Mouse (Mus musculus) CD4-positive, CD25-positive, alpha-beta regulatory T cell, adult 2 months (primary cell): ENCODE measurements around the gene 4930578G10Rik.
"Not testable (repeated sequence)": the region's sequence is repeated elsewhere in the genome, so short reads cannot be mapped to it uniquely, and the experiment has no call there.

Experiments used
- DNase-seq: peaks from one replicate; pipeline ENCODE4 v3.0.0-alpha.2; 2012; ENCODE audit warnings: low read depth, low spot score

4930578G10Rik gene

GRCm38 (mm10) chr4:42735245-42735644 is at the start of gene 4930578G10Rik:
Gene 4930578G10Rik, plus strand, starts transcription at chr4:42735545.
- not testable (repeated sequence) for DNase-seq

- not testable (repeated sequence) for DNase-seq
These were observed 21.1 kb downstream of the 4930578G10Rik start, which contains the start of gene Ccl19 for GRCm38 (mm10) chr4:42756477-42756876. Gene Ccl19, minus strand, starts transcription at chr4:42756577.

DNA sequence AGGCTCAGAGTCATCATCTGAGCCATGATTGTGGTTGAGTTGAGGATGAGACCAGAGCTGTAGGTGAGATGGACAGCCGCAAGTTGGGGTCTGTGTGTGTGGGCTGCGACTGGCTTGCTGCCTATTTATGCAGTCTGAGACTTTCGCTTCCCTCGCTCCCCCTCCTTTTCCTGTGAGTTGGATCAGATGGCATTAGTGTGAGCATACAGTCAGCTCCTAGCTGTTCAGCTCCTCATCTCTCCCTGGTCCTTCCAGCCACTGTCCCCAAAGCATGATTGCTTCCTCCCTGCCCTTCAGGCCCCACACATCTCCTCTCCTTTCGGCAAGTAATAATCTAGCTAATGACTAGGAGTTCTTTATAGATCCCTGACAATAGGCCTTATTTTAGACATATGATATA is 38.5 kb downstream of the 4930578G10Rik start, which contains the start of gene Ccl21a:
TSS of gene Ccl21a (minus strand) at position 101 of the 400 bp plus-strand sequence.
- DNase-seq, result not testable (repeated sequence)

DNA sequence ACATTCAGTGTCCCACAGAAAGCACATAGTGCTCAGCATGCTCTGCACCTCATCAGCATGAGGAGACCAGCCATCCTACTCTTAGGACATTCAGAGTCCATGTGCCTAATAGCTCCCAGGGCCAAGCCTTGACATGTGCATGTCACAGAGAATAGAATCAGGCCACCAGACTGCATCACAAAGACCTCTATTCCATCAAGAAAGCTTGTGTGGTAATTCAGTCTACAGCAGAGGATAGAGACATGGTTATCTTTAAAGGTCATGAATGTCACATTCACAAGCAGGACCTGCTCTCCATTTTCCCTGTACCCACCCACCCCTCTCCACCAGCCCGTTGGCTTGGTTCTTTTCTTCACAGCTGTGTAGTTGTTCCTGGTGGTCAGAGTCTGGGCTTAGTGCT is 118.4 kb downstream of the 4930578G10Rik start, which contains the start of gene Fam205a1:
TSS of gene Fam205a1 (minus strand) at position 101 of the 400 bp plus-strand sequence.
- DNase-seq, result not testable (repeated sequence)

- DNase-seq, result not testable (repeated sequence)
These were observed 121.3 kb downstream of the 4930578G10Rik start, which contains the start of gene Gm12394 for GRCm38 (mm10) chr4:42856671-42857070. Gene Gm12394, minus strand, starts transcription at chr4:42856771.

- DNase-seq, result not testable (repeated sequence)
These were observed 125.1 kb downstream of the 4930578G10Rik start for GRCm38 (mm10) chr4:42860483-42860882.

- DNase-seq, result not testable (repeated sequence)
These were observed 128.1 kb downstream of the 4930578G10Rik start for GRCm38 (mm10) chr4:42863487-42863886.

- no peak for DNase-seq
These were observed 132.0 kb downstream of the 4930578G10Rik start for GRCm38 (mm10) chr4:42867390-42867789.

DNA sequence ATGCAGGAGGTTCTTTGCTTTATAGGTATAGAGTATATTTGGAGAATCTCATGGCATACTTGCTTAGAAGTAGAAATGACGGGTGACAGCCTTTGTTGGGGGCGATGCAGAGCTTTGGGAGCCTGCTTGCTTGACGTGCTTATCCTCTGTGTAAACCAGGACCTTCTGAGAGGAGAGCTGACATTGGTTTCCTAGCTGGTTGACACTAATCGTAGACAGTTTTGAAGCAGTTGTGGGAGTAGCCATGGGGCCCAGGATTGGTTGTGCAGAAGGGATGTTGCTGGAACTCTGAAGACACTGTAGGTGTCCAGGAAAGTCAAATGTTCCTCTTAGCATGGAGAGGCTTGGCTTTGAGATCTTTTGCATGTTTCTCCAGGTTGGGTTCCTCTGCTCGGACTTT is 132.8 kb downstream of the 4930578G10Rik start:
- no peak for DNase-seq

GRCm38 (mm10) chr4:42870748-42871147 is 135.4 kb downstream of the 4930578G10Rik start:
- no peak for DNase-seq

GRCm38 (mm10) chr4:42872151-42872550 is 136.8 kb downstream of the 4930578G10Rik start:
- DNase-seq, result no peak

- no peak for DNase-seq
These were observed 137.5 kb downstream of the 4930578G10Rik start for GRCm38 (mm10) chr4:42872746-42873435.

DNA sequence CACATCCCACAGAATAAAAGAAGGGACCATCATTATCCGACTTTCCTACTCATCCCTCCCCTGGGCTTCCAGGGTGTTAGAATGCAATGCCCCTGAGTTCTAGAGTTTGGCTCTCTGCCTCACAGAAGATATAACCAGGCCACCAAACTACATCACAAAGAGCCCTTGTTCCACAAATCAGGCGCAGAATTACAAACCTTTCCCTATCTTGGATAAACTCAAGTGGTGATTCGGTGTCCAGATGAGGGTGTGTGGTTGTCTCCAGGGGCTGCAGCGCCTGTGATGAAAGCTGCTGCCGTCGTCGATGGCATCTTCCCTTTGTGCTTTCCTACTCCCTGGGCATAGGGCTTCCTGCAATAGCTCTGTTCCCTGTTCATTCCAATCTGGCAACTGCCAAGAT is 138.8 kb downstream of the 4930578G10Rik start, which contains the start of gene Fam205c:
TSS of gene Fam205c (minus strand) at position 101 of the 400 bp plus-strand sequence.
- no peak for DNase-seq

GRCm38 (mm10) chr4:42876586-42877291 is 141.4 kb downstream of the 4930578G10Rik start:
- peak; percentile 74 for DNase-seq

GRCm38 (mm10) chr4:42877657-42878056 is 142.3 kb downstream of the 4930578G10Rik start:
- DNase-seq, result no peak

DNA sequence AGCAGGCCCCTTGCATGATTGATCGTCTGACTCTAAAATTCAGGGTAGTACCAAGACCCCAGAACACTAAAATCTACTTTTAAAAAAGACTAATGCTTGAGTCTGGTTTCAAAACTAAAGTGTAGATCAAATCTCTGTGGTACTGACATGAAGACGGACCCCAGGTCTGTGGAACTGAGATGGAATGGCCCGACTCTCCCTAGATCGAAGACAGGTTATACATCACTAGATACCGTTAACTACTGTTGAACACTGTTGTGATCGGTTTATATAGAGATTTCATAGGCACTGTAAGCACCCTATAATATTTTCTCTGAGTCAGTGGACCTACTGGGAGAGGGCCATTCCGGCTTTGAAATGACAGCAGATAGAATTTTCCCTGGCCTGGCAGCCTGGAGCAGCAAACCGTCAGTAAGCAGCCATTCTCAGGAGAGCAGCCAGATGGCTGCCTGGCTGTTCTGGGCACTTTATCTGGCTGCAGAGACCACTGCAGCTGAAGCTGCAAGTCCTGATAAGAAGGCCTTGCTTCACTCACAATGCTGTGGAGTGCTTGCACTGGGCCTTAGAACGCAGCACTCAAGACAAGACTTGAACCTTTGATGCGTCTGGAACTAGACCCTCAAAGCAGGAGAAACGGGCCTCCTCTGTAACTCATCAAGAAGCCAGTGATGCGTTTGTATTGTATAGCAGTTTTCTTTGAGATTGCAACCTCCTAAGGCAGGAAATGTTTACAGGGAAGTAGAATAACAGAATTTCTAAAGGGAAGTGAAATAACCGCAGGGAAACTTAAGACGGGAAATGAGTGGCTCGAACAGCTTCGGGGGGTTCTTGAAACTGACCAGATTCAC is 144.7 kb downstream of the 4930578G10Rik start:
- no peak for DNase-seq

- no peak for DNase-seq
These were observed 145.3 kb downstream of the 4930578G10Rik start for GRCm38 (mm10) chr4:42880677-42880948.

DNA sequence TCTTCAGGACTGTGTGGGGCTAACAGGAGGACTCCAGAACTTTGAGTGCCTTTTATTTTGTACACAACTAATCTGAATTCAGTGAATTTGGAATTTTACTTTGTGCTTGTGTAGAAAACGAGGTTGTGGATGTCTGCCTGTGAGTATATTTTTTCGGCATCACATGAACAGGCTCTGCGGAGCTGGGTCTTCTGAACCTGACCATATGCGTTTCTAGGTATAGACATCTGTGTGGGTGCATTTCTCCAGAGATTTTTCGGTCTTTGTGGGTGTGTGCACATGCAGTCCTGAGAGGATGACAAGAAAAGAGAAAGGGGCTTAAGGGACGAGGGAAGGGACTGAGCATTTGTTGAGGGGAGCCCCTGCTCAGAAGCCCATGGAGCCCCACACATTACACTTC is 151.6 kb downstream of the 4930578G10Rik start:
- DNase-seq, result no peak

GRCm38 (mm10) chr4:42888806-42889205 is 153.5 kb downstream of the 4930578G10Rik start:
- no peak for DNase-seq

- no peak for DNase-seq
These were observed 155.8 kb downstream of the 4930578G10Rik start for GRCm38 (mm10) chr4:42891176-42891575.

DNA sequence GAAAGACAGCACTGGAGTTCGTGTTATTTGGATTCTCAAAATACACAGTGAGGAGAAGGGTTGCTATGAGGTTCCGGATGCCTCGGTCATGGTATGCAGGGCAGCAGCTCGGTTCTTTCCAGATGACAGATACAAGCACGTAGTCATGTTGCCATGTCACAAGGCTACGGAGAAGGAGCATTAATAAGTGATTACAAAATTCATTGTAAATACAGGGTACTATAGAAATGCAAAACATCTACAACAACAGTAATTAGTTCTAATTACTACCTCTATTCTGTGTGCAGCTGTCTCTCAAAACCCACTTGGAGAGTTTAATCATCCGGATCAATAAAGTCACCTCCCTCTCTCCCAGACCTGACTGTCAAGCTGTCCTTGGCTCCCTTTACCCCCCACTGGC is 159.8 kb downstream of the 4930578G10Rik start:
- no peak for DNase-seq
